Mouse (Mus musculus) MEL (cell line): ENCODE data around the gene Ppp1r14c. TPM values are rescaled to one million over a fixed set of nuclear protein-coding genes. Genes with fewer than 3 reads are reported as not detected.

ENCODE experiments used
- DNase-seq: peaks from one replicate; pipeline ENCODE4 v3.0.0; 2011; ENCODE audit warnings: low read depth, low spot score
- H3K27ac ChIP-seq: 2 replicates; pipeline ENCODE4 v1.5.1; 2012; ENCODE audit warnings: low read depth, mild to moderate bottlenecking, control low read depth, low read length, moderate library complexity; ENCODE audit not compliant: control insufficient read depth
- H3K27me3 ChIP-seq, 2 experiments: fragments of 150-350 bp in 1 of 2; sonication (generic) in 1 of 2; 2 replicates each; pipeline ENCODE4 v1.6.1; 2012; ENCODE audit warnings: low read length in 2 of 2, mild to moderate bottlenecking in 2 of 2, improper control_type of control experiment in 1 of 2, moderate library complexity in 1 of 2; ENCODE audit not compliant: insufficient read depth in 2 of 2, control insufficient read depth in 1 of 2
- H3K36me3 ChIP-seq, 2 experiments: 2 replicates each; pipeline ENCODE4 v1.6.1; 2012 to 2014; ENCODE audit warnings: low read length in 2 of 2, improper control_type of control experiment in 1 of 2, inconsistent platforms in 1 of 2, mild to moderate bottlenecking in 1 of 2; ENCODE audit not compliant: insufficient read depth in 2 of 2, control insufficient read depth in 1 of 2
- H3K4me1 ChIP-seq, 2 experiments: fragments of 150-350 bp in 1 of 2; sonication (generic) in 1 of 2; 2 replicates each; pipeline ENCODE4 v1.6.1; 2012; ENCODE audit warnings: low read length in 2 of 2, improper control_type of control experiment in 1 of 2, mild to moderate bottlenecking in 1 of 2; ENCODE audit not compliant: insufficient read depth in 2 of 2, control insufficient read depth in 1 of 2
- H3K4me3 ChIP-seq, 2 experiments: fragments of 150-350 bp in 1 of 2; sonication (generic) in 1 of 2; 2 replicates each; pipeline ENCODE4 v1.5.1; 2012; ENCODE audit warnings: low read depth in 2 of 2, low read length in 2 of 2, mild to moderate bottlenecking in 2 of 2, moderate library complexity in 2 of 2, control low read depth in 1 of 2, improper control_type of control experiment in 1 of 2; ENCODE audit not compliant: control insufficient read depth in 1 of 2, insufficient read depth in 1 of 2
- H3K79me2 ChIP-seq: 2 replicates; pipeline ENCODE4 v1.6.1; 2012; ENCODE audit warnings: mild to moderate bottlenecking, low read length, moderate library complexity; ENCODE audit not compliant: control insufficient read depth, poor library complexity, insufficient read depth
- H3K9ac ChIP-seq: 2 replicates; pipeline ENCODE4 v1.6.1; 2012; ENCODE audit warnings: low read depth, mild to moderate bottlenecking, control low read depth, low read length, moderate library complexity; ENCODE audit not compliant: control insufficient read depth, poor library complexity, severe bottlenecking
- H3K9me3 ChIP-seq: fragments of 150-350 bp; sonication (generic); replicated peaks from 2 replicates; pipeline ENCODE4 v1.6.1; 2012; ENCODE audit warnings: mild to moderate bottlenecking, low read length, improper control_type of control experiment, moderate library complexity; ENCODE audit not compliant: insufficient read depth
- BHLHE40 ChIP-seq: IDR thresholded peaks from 2 replicates; pipeline ENCODE4 v1.6.1; 2012; ENCODE audit warnings: low read depth, mild to moderate bottlenecking, inconsistent platforms, low read length, improper control_type of control experiment, borderline replicate concordance
- CHD1 ChIP-seq: IDR thresholded peaks from 2 replicates; pipeline ENCODE4 v1.6.1; 2012; ENCODE audit warnings: low read depth, mild to moderate bottlenecking, inconsistent platforms, low read length, improper control_type of control experiment
- CTCF ChIP-seq, 3 experiments: IDR thresholded peaks in 2 of 3; conservative IDR thresholded peaks in 1 of 3; 2 replicates each; pipeline ENCODE4 v1.5.1; 2011 to 2012; ENCODE audit warnings: low read length in 3 of 3, low read depth in 2 of 3, mild to moderate bottlenecking in 2 of 3, improper control_type of control experiment in 1 of 3, inconsistent platforms in 1 of 3, mixed read lengths in 1 of 3, moderate library complexity in 1 of 3; ENCODE audit not compliant: control insufficient read depth in 1 of 3, insufficient read depth in 1 of 3, poor library complexity in 1 of 3, severe bottlenecking in 1 of 3
- ETS1 ChIP-seq: IDR thresholded peaks from 2 replicates; pipeline ENCODE4 v1.6.1; 2012; ENCODE audit warnings: low read depth, mild to moderate bottlenecking, inconsistent platforms, low read length, improper control_type of control experiment, moderate library complexity
- GABPA ChIP-seq: IDR thresholded peaks from 2 replicates; pipeline ENCODE4 v1.6.1; 2012; ENCODE audit warnings: low read depth, mild to moderate bottlenecking, inconsistent platforms, low read length, improper control_type of control experiment, moderate library complexity
- KAT2A ChIP-seq: conservative IDR thresholded peaks from 2 replicates; pipeline ENCODE4 v1.6.1; 2012; ENCODE audit warnings: low read depth, low read length, improper control_type of control experiment, inconsistent platforms
- MAFK ChIP-seq: IDR thresholded peaks from 2 replicates; pipeline ENCODE4 v1.6.1; 2011; ENCODE audit warnings: low read depth, mild to moderate bottlenecking, low read length, improper control_type of control experiment, borderline replicate concordance
- MAZ ChIP-seq: IDR thresholded peaks from 2 replicates; pipeline ENCODE4 v1.6.1; 2012; ENCODE audit warnings: low read depth, mild to moderate bottlenecking, inconsistent platforms, low read length, improper control_type of control experiment
- MXI1 ChIP-seq: IDR thresholded peaks from 2 replicates; pipeline ENCODE4 v1.6.1; 2011; ENCODE audit warnings: mild to moderate bottlenecking, low read depth, low read length, improper control_type of control experiment
- MYC ChIP-seq: IDR thresholded peaks from 2 replicates; pipeline ENCODE4 v1.6.1; 2011; ENCODE audit warnings: low read depth, mild to moderate bottlenecking, low read length, improper control_type of control experiment, moderate library complexity
- RAD21 ChIP-seq: IDR thresholded peaks from 2 replicates; pipeline ENCODE4 v1.6.1; 2011; ENCODE audit warnings: mild to moderate bottlenecking, low read depth, low read length, improper control_type of control experiment
- SIN3A ChIP-seq: IDR thresholded peaks from 2 replicates; pipeline ENCODE4 v1.6.1; 2012; ENCODE audit warnings: low read length, improper control_type of control experiment, inconsistent platforms
- TAL1 ChIP-seq: IDR thresholded peaks from 2 replicates; pipeline ENCODE4 v1.6.1; 2012; ENCODE audit warnings: mild to moderate bottlenecking, inconsistent platforms, low read length, moderate library complexity, mixed read lengths
- ZC3H11A ChIP-seq: IDR thresholded peaks from 2 replicates; pipeline ENCODE4 v1.6.1; 2012; ENCODE audit warnings: low read depth, mild to moderate bottlenecking, inconsistent platforms, low read length, improper control_type of control experiment
- ZKSCAN1 ChIP-seq: IDR thresholded peaks from 2 replicates; pipeline ENCODE4 v1.6.1; 2012; ENCODE audit warnings: low read depth, mild to moderate bottlenecking, inconsistent platforms, low read length, improper control_type of control experiment, moderate library complexity
- ZNF384 ChIP-seq: IDR thresholded peaks from 2 replicates; pipeline ENCODE4 v1.6.1; 2012; ENCODE audit warnings: low read depth, mild to moderate bottlenecking, inconsistent platforms, low read length, improper control_type of control experiment
- polyA plus RNA-seq, 2 experiments: library from polyadenylated mRNA; stranded (reverse) in 1 of 2; unstranded in 1 of 2; fragments of >175 nt in 1 of 2; fragments of >200 nt in 1 of 2; gene quantifications; 2 replicates each; pipeline versions ENCODE4 v1.2.1 to v1.2.4; 2012; ENCODE audit warnings: low replicate concordance in 2 of 2, low read depth in 1 of 2; ENCODE audit not compliant: insufficient read length in 2 of 2, insufficient read depth in 1 of 2, missing spikeins in 1 of 2
- total RNA-seq: library from RNA; depleted of rRNA; stranded (reverse); fragments of 300-350 nt; gene quantifications from 2 replicates; pipeline ENCODE4 v1.2.3, GENCODE M21; 2012

Gene Ppp1r14c
- total and polyA plus RNA-seq, 3 experiments = not detected

DNA sequence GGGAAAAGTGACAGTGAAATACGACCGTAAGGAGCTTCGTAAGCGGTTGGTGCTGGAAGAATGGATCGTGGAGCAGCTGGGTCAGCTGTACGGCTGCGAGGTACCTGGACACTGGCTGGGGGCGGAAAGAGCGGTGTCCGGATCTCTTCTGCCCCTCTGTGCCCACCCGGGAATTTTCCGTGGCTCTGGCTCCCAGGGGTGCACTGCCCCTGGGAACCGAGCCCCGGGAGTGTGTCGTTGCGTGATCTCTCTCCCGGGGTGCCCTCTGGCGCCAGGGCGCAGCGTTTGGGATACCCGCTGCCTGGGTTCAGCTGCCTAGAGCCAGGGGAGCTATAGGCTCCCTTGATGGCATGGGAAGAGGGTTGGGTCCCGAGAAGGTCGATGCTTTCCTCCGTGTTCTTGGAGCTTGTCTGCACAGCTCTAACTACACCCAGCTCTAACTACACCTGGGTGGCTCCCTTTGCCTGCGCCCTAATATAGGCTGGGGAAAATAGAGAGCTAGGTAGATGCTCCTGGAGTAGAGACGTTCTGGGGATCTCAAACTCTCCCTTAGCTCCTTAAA is 1.1 kb downstream of the Ppp1r14c start (continued):
- TF ChIP-seq ETS1 (no peak), ZC3H11A (no peak)

DNA sequence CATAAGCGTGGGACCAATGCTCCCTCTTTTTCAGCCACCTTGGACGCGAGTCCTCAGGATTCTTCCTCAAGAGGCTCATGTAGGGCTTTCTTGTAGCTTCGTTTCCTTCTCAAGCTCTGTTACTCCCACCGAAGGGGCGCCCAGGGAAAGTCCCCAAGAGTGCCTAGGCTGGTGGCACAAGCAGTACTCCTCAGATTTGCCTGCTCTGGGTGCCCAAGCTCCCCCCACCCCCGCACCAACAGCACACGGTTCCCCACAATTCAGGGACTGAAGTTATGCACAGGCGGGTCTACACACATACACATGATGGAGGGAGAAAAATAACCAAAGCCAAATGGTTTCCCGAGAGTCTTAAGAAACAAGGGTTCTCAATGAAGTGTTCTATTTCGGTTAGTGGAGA is 1.6 kb downstream of the Ppp1r14c start:
- no peak for DNase-seq
- Histone ChIP-seq H3K4me1 (no peaks in the 10 kb centered on the region), H3K4me3 (no peak overlapping the region), H3K79me2 (no peaks in the 10 kb centered on the region), H3K36me3 (no peaks in the 10 kb centered on the region)
- TF ChIP-seq SIN3A = no peak
- TF ChIP-seq, all 39 proteins: peak for 0
- Histone ChIP-seq H3K9me3 (no peaks in the 10 kb centered on the region), H3K27me3 (no peaks in the 10 kb centered on the region), H3K27ac (no peak overlapping the region), H3K9ac (no peak overlapping the region)

DNA sequence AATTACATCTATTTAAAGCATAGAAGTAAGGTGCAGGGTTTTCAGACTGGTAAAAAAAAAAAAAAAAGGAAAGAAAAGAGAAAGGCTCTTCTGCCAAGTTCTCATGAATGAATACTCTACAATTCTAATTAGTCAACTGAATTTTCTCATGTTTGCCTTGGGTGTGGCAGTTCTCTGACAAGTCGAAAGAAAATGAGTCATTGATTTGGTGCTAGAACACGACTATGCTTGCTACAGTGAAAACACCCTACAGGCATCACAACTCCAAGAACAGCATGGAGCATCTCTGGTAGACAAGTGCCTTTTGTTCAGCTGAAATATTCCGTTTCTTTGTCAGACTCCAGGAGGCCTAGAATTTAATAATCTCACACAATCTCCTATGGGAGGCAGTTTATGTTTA is 17.3 kb downstream of the Ppp1r14c start:
- Histone ChIP-seq H3K4me1 (no peaks in the 10 kb centered on the region), H3K27me3 (no peaks in the 10 kb centered on the region), H3K9me3 (no peaks in the 10 kb centered on the region), H3K36me3 (no peaks in the 10 kb centered on the region), H3K4me3 (no peak overlapping the region), H3K27ac (no peak overlapping the region)
- no peak for DNase-seq
- TF ChIP-seq RAD21 (no peak), ZNF384 (no peak), BHLHE40 (no peak), MXI1 (no peak), TAL1 (no peak), CHD1 (no peak), MAFK (no peak), MYC (no peak), CTCF (IDR thresholded peaks at IDR 0.05 in 2 of 3, conservative IDR thresholded peaks at IDR 0.05 in 1 of 3; ENCODE audit: control insufficient read depth in 1 of 3, insufficient read depth in 1 of 3, low read depth in 2 of 3, low read length in 3 of 3, poor library complexity in 1 of 3, severe bottlenecking in 1 of 3) (no peak), KAT2A (no peak), GABPA (no peak), ZKSCAN1 (no peak), MAZ (no peak)
- TF ChIP-seq, all 39 proteins: peak for 0
- no peak overlapping the region for H3K9ac ChIP-seq
- H3K79me2 ChIP-seq = no peaks in the 10 kb centered on the region
